Mouse (Mus musculus) liver, embryonic 12.5 days (tissue): ENCODE results near the gene Atp5mpl. TPM values are rescaled to one million over a fixed set of nuclear protein-coding genes. Genes with fewer than 3 reads are reported as not detected.
"Not testable (repeated sequence)": the region's sequence is repeated elsewhere in the genome, so short reads cannot be mapped to it uniquely, and the experiment has no call there.

Experiments used
- ATAC-seq: fragments of 200-750 bp; cut with Nextera tagmentation; 2 replicates; pipeline ENCODE4 v1.8.0; 2017; ENCODE audit warnings: moderate number of reproducible peaks, mild to moderate bottlenecking, moderate library complexity
- H3K27ac ChIP-seq: fragments of 300-500 bp; sonication (generic); 2 replicates; pipeline ENCODE4 v1.5.1; 2016; ENCODE audit warnings: mild to moderate bottlenecking
- H3K27me3 ChIP-seq: fragments of 300-500 bp; sonication (generic); replicated peaks from 2 replicates; pipeline ENCODE4 v1.6.1; 2016; ENCODE audit warnings: mild to moderate bottlenecking, moderate library complexity
- H3K36me3 ChIP-seq: fragments of 300-500 bp; sonication (generic); 2 replicates; pipeline ENCODE4 v1.6.1; 2016; ENCODE audit warnings: mild to moderate bottlenecking, moderate library complexity
- H3K4me1 ChIP-seq: fragments of 300-500 bp; sonication (generic); 2 replicates; pipeline ENCODE4 v1.6.1; 2016
- H3K4me2 ChIP-seq: fragments of 300-500 bp; sonication (generic); 2 replicates; pipeline ENCODE4 v1.6.1; 2016; ENCODE audit warnings: mild to moderate bottlenecking, moderate library complexity
- H3K4me3 ChIP-seq: fragments of 300-500 bp; sonication (generic); 2 replicates; pipeline ENCODE4 v1.5.1; 2016; ENCODE audit warnings: mild to moderate bottlenecking, moderate library complexity
- H3K9ac ChIP-seq: fragments of 300-500 bp; sonication (generic); 2 replicates; pipeline ENCODE4 v1.6.1; 2016; ENCODE audit warnings: mild to moderate bottlenecking, moderate library complexity
- H3K9me3 ChIP-seq: fragments of 300-500 bp; sonication (generic); replicated peaks from 2 replicates; pipeline ENCODE4 v1.6.1; 2016; ENCODE audit warnings: mild to moderate bottlenecking, moderate library complexity
- WGBS: fragments of 180-500 bp; shearing (Covaris S2); methylation state at CpG from one replicate; pipeline ENCODE4 v1.1.7; 2016; ENCODE audit not compliant: insufficient replicate concordance; 5-methylcytosine and 5-hydroxymethylcytosine counted together
- polyA plus RNA-seq: library from polyadenylated mRNA; unstranded; fragments of >200 nt; fragmentation: Nextera tagmentation; extraction: Ambion mirVana; gene quantifications from 2 replicates; pipeline ENCODE4 v1.2.1, GENCODE M21; 2016

Gene Atp5mpl
- polyA plus RNA-seq, 1 experiment from 2014 or later, result 604 TPM

DNA sequence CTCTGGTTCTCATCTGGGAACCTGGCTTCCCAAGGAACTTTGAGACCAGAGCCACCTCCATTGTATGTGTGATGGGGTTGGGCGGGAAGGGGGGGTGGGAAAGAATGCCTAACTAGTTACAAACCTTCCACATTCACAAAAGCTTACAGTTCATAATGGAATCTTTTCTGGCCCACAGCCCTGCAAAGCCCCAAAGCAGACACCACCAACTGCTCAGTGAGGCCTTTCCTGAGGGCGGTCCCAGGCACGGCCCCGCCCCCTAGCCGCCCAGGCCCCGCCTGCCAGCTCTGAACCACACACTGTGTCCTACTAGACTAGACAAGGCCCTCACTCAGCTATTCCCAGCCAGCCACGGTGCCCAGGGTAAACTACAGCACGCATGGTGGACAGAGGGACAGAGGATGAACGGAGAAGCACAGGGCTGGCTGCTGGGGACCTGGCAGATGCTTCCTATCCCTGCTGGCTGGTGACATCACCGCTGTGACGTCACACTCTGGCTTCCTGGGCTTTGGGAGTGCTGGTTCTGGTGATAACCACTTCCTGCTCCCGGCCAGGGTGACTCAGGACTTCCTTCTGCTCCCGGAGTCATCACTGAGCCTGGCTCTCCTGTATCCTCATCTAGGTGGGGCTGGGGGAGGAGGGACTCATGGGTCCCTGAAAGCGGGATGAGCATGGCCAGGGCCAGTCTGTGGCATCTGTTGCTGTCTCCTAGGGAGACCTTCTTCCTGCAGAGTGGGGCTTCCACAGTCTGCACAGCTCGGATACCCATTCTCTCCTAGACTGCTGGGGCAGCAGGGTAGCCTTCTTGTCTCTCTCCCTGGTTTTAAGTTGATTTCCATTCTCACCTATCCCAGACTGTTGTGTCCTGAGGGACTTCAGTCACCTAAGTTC, 20.8 kb downstream of the Atp5mpl start:
- peaks cover 50% of the 10 kb centered on the region for H3K4me1 ChIP-seq
- peak overlapping the region; percentile 64 for H3K9ac ChIP-seq
- not testable (repeated sequence) for H3K36me3 ChIP-seq, H3K9me3 ChIP-seq, H3K4me3 ChIP-seq, H3K27me3 ChIP-seq
- peak; percentile 74 for ATAC-seq
- H3K27ac ChIP-seq, result peak overlapping the region; percentile 94
- peak overlapping the region; percentile 73 for H3K4me2 ChIP-seq
- 15% methylated on average over 12 of the region's 15 CpGs for WGBS

DNA sequence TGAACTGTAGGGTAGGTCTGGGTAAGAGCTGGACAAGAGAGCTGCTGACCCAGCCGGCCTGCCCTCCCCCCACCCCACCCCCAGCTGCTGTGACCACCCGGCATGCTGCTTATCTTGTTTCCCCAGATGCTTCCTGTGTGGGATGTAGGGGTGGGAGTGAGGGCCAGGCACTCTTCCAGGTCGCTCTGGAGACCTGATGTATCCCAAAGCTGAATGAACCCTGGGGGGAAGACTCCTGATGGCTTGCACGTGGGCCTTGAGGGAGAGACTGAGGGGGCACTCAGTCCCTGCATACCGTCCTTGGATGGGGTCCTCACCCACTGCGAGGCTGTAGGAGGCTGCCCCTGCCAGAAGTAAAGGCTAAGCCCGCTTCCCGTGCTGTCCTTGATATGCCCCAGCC, 21.7 kb downstream of the Atp5mpl start:
- Histone ChIP-seq H3K27ac (peak overlapping the region; percentile 94), H3K4me2 (peak overlapping the region; percentile 73), H3K9me3 (no peaks in the 10 kb centered on the region), H3K4me1 (peaks cover 50% of the 10 kb centered on the region), H3K36me3 (peaks cover 7% of the 10 kb centered on the region; the same call in 1 of the 2 replicates), H3K9ac (peak overlapping the region; percentile 64), H3K4me3 (peak overlapping the region; percentile 57), H3K27me3 (no peaks in the 10 kb centered on the region)
- 3% methylated on average over 8 of the region's 8 CpGs for WGBS
- peak; percentile 50 for ATAC-seq

DNA sequence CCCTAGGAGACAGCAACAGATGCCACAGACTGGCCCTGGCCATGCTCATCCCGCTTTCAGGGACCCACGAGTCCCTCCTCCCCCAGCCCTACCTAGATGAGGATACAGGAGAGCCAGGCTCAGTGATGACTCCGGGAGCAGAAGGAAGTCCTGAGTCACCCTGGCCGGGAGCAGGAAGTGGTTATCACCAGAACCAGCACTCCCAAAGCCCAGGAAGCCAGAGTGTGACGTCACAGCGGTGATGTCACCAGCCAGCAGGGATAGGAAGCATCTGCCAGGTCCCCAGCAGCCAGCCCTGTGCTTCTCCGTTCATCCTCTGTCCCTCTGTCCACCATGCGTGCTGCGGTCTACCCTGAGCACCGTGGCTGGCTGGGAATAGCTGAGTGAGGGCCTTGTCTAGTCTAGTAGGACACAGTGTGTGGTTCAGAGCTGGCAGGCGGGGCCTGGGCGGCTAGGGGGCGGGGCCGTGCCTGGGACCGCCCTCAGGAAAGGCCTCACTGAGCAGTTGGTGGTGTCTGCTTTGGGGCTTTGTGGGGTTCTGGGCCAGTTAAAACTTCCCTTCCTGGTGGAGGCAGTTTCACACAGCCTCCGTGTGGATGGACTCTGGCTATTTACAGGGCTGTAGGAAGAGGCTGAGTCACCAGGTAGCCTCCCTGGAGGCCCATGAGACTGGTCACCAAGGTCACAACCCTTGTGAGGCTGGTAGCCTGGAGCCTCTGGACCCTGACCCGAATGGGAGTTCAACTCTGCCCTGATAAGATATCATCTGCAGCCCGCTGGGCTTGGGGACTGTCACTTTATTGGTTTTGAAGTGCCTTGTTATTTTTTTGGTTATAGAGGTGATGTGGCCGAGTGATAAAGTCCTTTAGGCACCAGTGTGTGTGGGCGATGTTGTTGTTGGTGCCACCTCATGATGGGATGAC, 22.5 kb downstream of the Atp5mpl start:
- ATAC-seq, result peak; percentile 80
- H3K4me2 ChIP-seq, result peak overlapping the region; percentile 73
- H3K9ac ChIP-seq, result peak overlapping the region; percentile 73
- H3K36me3 ChIP-seq, H3K27me3 ChIP-seq, H3K9me3 ChIP-seq: not testable (repeated sequence)
- 5% methylated on average over 18 of the region's 20 CpGs for WGBS
- peak overlapping the region; percentile 57 for H3K4me3 ChIP-seq
- H3K27ac ChIP-seq, result peak overlapping the region; percentile 94
- H3K4me1 ChIP-seq, result peaks cover 51% of the 10 kb centered on the region

DNA sequence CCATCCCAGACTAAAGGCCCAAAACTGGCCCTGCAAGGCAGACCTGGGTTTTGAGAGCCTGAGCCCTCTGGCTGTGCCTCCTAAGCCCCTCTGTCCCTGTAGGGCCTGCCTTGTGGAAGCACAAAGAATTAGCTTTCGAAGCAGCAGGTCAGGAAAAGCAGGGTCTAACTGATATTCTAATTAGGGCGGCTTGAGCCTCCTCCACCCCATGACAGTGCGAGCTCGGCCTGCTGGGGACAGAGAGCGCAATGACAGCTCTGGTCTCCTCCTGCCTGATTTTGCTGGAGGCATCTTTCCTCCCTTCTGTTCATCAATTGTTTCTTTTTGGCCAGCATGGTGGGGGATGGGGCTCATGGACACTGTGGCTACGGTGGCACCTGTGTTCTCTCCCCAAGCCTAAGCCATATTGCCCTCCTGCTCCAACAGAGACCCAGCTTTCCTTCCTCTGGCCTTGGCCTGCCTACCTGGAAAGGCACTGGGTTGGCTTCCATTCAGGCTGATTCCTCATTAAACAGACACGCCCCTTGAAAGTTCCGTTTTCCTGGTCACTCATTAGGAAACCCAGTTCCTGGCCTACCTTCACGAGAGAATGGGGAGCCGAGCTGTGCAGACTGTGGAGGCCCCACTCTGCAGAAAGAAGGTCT, 23.2 kb downstream of the Atp5mpl start:
- Histone ChIP-seq H3K4me1 (peaks cover 56% of the 10 kb centered on the region), H3K4me3 (peak overlapping the region; percentile 57), H3K9me3 (no peaks in the 10 kb centered on the region), H3K4me2 (peak overlapping the region; percentile 73), H3K36me3 (peaks cover 7% of the 10 kb centered on the region; the same call in 1 of the 2 replicates), H3K27ac (peak overlapping the region; percentile 94), H3K27me3 (no peaks in the 10 kb centered on the region), H3K9ac (peak overlapping the region; percentile 73)
- WGBS, result 14% methylated on average over 10 of the region's 10 CpGs
- ATAC-seq, result peak; percentile 31

DNA sequence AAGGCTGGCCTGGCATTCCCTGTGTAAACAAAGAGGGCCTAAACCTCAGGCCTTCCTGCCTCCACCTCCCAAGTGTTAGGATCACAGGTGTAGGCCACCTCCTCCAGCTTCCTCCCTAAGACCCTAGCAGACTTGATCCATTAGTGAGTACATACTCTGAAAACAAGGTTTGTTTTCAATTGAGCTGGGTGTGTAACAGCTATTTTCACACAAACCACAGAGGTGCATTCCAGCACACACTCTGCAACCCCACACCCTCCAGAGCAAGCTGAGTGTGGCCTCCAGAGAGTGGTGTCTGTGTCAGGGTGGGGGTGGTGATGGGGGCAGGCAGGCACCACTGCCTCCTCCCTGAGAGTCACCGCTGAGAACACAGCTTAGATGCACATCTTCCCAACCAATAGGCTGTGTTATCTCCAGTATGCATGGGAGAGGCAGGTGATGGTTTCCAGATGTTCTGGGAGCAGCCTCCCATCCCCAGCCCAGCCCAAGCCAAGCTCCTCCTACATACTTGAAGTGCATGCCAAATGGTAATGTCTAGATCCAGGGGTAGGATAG, 28.1 kb downstream of the Atp5mpl start:
- H3K4me3 ChIP-seq, result no peak overlapping the region
- H3K9ac ChIP-seq, result no peak overlapping the region
- peak; percentile 36; the same call in 1 of the 2 replicates for ATAC-seq
- H3K4me1 ChIP-seq, result peaks cover 62% of the 10 kb centered on the region
- H3K36me3 ChIP-seq, result peaks cover 7% of the 10 kb centered on the region; the same call in 1 of the 2 replicates
- WGBS, result 33% methylated on average over 1 of the region's 1 CpGs
- no peaks in the 10 kb centered on the region for H3K27me3 ChIP-seq
- H3K27ac ChIP-seq, result 0 out of 2 replicates have a peak overlapping the region, but pooled peaks have one; percentile 2
- no peaks in the 10 kb centered on the region for H3K9me3 ChIP-seq
- H3K4me2 ChIP-seq, result no peak overlapping the region

DNA sequence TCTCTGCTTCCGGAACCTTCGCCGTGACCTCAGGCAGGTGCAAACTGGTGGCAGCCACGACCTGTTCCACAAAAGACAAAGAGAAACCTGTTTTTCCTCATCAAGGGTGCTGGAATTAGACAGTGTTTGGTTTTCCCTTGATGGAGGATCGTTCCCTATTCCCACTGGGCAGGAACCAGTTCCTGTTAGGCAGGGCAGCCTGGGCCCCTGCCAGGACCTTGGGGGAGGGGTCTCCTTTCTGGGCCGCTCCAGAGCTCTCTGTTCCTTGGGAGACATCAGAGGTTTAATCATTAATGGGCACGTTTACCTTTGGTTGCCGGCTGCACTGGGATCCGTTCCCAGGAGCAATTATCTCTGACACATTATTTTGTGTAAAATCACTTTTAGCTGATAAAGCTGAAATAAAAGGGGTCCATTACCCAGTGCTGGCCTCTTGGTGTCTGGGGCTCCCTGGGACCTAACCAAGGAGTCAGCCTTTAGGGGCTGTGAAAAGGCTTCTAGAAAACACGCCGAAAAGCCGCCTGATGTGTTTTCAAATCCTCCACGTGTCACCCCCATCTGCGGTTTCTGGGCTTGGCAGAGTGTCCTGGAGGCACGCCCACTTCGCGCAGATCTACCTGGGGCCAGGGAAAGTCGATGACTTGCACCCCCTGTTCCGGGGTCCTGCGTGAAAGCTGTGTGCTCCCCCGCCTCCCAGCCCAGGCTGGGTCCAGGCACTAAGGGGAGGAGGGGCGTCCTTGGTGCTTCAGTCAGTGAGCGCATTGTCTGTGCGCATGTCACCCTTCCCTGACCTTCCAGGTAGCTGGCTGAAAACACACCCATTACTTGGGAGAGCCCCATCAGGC, 29.8 kb downstream of the Atp5mpl start:
- no peak overlapping the region for H3K9ac ChIP-seq
- peaks cover under 1% of the 10 kb centered on the region; the same call in 1 of the 2 replicates for H3K36me3 ChIP-seq
- no peak for ATAC-seq
- no peaks in the 10 kb centered on the region for H3K9me3 ChIP-seq
- H3K4me1 ChIP-seq, result peaks cover 62% of the 10 kb centered on the region
- H3K4me2 ChIP-seq, result peak overlapping the region; percentile 21
- WGBS, result 48% methylated on average over 24 of the region's 24 CpGs
- H3K27me3 ChIP-seq, result 0 out of 2 replicates have a peak, but pooled peaks cover 2% of the 10 kb centered on the region
- no peak overlapping the region for H3K27ac ChIP-seq
- H3K4me3 ChIP-seq, result no peak overlapping the region

DNA sequence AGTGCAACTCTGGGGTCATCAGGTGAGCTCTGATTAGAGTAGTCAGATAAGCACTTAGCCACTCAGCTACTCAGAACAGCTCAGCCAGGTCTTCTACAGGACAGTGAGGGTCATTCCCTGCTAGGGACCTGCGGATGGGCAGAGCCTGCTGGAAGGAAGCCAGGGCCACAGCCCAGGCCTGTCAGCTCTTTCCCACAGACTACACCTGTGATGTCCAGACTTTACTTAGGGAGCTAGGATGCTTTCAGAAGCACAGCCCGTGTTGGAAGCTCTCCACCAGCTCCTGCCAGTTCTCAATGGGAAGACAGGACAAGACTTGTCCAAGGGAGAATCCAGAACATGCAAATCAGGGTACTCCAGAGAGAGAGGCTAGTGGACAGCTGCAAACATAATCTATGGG, 32.8 kb downstream of the Atp5mpl start:
- 0 out of 2 replicates have a peak, but pooled peaks cover 6% of the 10 kb centered on the region for H3K27me3 ChIP-seq
- WGBS, result 69% methylated on average over 2 of the region's 2 CpGs
- H3K9me3 ChIP-seq, result no peaks in the 10 kb centered on the region
- no peaks in the 10 kb centered on the region for H3K36me3 ChIP-seq
- no peak overlapping the region for H3K4me3 ChIP-seq
- no peak overlapping the region for H3K9ac ChIP-seq
- H3K27ac ChIP-seq, result 0 out of 2 replicates have a peak overlapping the region, but pooled peaks have one; percentile 21
- no peak for ATAC-seq
- peaks cover 54% of the 10 kb centered on the region for H3K4me1 ChIP-seq
- H3K4me2 ChIP-seq, result peak overlapping the region; percentile 32; the same call in 1 of the 2 replicates

DNA sequence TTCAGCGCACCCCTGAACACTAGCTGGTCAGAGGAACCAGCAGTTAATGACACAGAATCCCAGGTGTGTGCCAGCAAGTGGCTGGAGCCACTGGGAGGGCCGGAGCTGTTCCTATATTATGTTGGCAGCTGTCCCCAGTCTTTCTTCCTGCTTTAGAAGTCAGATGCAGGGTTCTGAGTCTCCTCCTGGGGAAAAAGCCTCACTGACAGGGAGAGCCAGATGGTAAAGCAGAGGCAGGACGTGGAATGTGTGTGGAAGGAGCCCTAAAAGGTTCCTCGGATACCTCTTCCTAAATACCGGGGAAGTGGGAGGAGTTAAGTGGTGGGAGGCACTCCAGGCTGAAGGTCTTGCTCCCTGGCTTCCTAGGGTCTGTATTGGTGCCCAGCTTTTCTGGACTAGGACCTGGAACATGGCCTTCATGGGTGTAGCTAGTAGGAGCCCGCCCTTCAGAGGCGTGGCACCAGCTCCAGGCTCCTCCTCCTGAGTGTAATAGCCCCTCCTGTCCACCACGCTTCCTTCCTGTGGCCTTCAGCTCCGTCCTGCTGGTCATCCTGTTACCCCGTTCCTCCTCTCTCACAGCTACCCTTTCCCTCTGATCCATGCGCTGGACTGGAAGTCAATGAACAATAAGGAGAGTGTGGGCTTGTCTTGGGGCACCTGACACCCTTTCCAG, 33.6 kb downstream of the Atp5mpl start:
- no peak overlapping the region for H3K4me3 ChIP-seq
- H3K4me1 ChIP-seq, result peaks cover 46% of the 10 kb centered on the region
- no peaks in the 10 kb centered on the region for H3K36me3 ChIP-seq
- H3K9ac ChIP-seq, result no peak overlapping the region
- H3K27ac ChIP-seq, result no peak overlapping the region; the same call in 1 of the 2 replicates
- ATAC-seq, result peak; percentile 73
- no peaks in the 10 kb centered on the region for H3K9me3 ChIP-seq
- peak overlapping the region; percentile 32 for H3K4me2 ChIP-seq
- WGBS, result 35% methylated on average over 11 of the region's 11 CpGs
- 0 out of 2 replicates have a peak, but pooled peaks cover 6% of the 10 kb centered on the region for H3K27me3 ChIP-seq

DNA sequence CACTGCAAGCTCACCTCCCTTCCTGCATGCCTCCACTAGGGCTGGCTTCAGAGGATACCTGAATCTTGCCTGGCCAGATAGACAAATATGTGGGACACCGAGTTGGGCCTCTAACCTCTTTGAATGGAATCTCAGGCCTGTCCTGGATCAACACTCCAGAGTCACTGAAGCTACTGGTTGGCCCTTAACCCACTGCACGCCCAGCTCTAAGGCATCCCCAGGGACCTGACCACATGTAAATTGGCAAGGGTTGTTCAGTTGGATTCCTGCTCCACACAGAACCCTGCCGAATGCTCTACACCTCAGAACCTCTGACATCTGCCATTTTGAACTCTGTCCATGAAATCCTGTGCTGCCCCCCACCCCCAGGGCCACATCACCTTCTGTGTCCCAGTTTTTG, 34.3 kb downstream of the Atp5mpl start:
- no peaks in the 10 kb centered on the region for H3K9me3 ChIP-seq
- no peak overlapping the region for H3K4me2 ChIP-seq
- WGBS, result 65% methylated on average over 3 of the region's 3 CpGs
- H3K27me3 ChIP-seq, result 0 out of 2 replicates have a peak, but pooled peaks cover 6% of the 10 kb centered on the region
- H3K4me1 ChIP-seq, result peaks cover 39% of the 10 kb centered on the region
- ATAC-seq, result no peak
- H3K27ac ChIP-seq, result no peak overlapping the region
- no peaks in the 10 kb centered on the region for H3K36me3 ChIP-seq
- no peak overlapping the region for H3K9ac ChIP-seq
- no peak overlapping the region for H3K4me3 ChIP-seq

DNA sequence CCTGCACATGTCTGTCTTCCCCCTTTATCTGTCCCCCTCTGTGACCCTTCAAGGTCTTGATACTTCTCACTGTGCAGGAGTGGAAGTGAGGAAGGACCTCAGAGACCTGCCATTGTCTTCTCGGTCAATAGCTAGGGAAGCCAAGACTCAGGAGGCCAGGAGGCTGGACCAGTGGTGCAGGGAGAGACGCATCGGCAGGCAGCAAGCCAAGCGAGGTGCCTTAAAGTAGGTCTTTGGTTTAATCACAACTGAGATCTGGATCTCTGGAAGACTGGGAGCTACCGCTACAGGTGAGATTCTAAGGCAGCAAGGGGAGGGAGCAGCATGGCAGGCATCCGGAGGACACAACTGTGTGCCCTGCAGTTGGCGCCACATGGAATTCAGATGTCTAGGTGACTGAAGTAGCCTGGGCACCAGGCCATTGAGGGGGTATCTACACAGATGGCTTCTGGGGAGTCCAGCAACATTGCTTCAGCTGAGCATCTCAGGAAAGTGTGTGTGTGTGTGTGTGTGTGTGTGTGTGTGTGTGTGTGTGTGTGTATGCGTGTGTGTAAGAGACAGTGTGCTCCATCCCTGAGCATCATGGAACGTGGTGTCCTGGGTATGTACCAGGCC, 35.3 kb downstream of the Atp5mpl start:
- H3K9me3 ChIP-seq, result no peaks in the 10 kb centered on the region
- no peak overlapping the region for H3K27ac ChIP-seq
- H3K27me3 ChIP-seq, result 0 out of 2 replicates have a peak, but pooled peaks cover 6% of the 10 kb centered on the region
- peaks cover 29% of the 10 kb centered on the region for H3K4me1 ChIP-seq
- H3K9ac ChIP-seq, result no peak overlapping the region
- H3K4me3 ChIP-seq, result no peak overlapping the region
- 70% methylated on average over 9 of the region's 9 CpGs for WGBS
- ATAC-seq, result no peak
- no peaks in the 10 kb centered on the region for H3K36me3 ChIP-seq
- H3K4me2 ChIP-seq, result no peak overlapping the region
